Mouse (Mus musculus) activated CD4-positive, CD25-positive, alpha-beta regulatory T cell, adult 4 months (primary cell): ENCODE data around the gene Eral1. TPM values are rescaled to one million over a fixed set of nuclear protein-coding genes. Genes with fewer than 3 reads are reported as not detected.

Experiments
- ATAC-seq: one replicate; pipeline ENCODE4 v1.8.0; 2017
- polyA plus RNA-seq, 2 experiments: library from polyadenylated mRNA; unstranded; fragments of 100-300 nt; shearing (Covaris generic); gene quantifications; one replicate each; pipeline ENCODE4 v1.2.1; 2017

Gene Eral1
- polyA plus RNA-seq, result 10 to 100 TPM; 36.3 to 40.0 TPM

DNA sequence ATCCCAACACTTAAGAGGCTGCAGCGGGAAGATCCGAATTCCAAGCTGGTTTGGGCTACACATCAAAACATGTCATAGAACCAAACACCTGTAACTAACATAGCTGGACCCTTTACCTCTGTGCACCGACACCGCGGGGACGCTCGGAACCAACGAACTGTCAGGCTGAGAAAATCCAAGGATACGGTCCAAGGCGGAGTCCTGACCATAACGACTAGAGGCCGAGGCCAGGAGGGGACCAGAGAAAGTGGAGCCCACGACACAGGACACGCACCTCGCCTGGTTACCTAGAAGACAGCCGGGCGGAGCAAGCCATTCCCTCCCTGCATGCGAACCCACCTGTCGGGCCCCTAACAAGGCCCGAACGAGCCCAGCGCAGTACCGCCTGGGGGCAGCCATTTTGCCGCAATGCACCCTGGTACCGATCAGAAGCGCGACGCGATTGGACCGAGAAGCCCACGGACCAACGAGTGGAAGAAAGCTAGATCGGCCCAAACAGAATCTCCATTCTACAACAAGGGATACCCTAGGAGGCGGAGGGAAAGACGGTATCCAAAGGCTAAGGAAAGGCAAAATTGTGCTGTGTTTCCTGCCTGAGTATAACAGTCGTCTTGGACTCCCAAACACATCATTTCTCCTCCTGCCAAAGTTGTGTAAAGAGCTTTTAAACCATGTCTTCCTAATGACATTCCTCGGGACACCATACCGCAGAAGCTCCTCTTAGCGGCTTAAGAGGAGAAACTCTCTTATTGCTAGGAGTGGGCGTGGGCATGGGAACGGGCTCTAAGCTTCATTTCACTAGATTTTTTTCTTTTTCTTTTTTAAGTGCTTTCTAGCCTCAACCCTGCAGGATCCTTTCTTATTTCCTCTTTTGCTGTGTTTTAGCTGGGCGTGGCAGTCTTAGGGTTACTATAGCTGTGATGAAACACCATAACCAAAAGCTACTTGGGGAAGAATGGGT lies at the start of gene Eral1:
Gene Eral1, minus strand, starts transcription at position 423 of the 961 bp plus-strand sequence.
- ATAC-seq, result peak; percentile 95

DNA sequence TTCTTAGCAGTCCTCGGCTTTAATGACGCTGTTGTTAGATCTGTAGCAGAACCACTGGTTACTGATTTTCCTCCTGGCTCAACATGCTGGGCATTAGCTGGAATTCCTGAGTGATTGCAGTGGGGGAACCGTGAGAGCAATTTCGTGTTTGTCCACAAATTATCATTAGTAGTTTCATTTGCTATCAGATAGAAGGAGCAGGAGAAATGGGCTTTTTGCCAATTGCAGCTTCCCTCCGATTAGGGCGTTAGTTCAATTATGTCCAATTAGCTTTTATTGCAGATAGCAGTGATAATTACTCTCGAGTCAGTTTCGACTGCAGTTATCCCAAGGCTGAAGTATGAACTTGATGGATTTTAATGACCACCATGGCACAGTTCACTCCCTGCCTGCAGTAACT lies 49.3 kb upstream of the Eral1 start:
- ATAC-seq, result no peak

- no peak for ATAC-seq
Observed at GRCm38 (mm10) chr11:78126739-78127138, 46.6 kb upstream of the Eral1 start.

DNA sequence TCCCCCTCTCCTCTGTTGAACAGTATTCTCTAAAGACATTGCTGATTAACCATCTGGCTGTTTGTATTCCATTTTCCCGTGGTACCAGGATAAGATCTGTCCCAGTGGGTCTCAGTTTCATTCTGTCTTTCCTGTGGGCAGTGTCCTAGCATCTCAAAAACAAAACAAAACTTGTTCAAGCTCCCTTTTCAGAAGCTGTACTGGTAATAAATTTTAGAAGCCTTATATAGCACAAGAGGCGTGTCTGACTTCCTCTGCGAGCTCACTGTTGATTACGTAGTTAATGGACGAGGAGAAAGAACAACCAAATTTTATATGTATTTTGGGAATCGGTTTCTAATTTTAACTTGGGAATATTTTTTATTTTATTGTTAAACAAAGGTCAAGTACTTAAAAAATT lies 45.5 kb upstream of the Eral1 start:
- no peak for ATAC-seq

GRCm38 (mm10) chr11:78123782-78124181 lies 43.6 kb upstream of the Eral1 start:
- ATAC-seq, result no peak

GRCm38 (mm10) chr11:78122815-78123214 lies 42.6 kb upstream of the Eral1 start:
- no peak for ATAC-seq

DNA sequence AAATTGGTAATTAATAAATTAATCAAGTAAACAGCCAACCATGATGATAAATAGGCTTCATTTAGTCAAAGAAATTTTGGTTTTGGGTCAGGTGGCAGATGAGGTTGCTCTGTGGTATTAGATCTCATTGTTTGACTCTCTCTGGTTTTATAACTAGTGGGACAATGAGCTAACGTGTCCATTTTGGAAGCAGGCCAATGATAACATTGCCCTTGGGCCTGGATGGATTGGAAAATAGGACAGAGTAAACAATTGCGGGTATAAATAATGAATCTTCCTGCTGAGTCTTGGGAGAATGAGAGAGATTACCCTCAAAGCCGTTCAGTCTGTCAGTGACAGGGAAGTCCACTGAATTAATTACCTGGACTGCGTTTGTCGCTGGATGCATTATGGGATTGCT lies 41.0 kb upstream of the Eral1 start:
- ATAC-seq, result no peak

DNA sequence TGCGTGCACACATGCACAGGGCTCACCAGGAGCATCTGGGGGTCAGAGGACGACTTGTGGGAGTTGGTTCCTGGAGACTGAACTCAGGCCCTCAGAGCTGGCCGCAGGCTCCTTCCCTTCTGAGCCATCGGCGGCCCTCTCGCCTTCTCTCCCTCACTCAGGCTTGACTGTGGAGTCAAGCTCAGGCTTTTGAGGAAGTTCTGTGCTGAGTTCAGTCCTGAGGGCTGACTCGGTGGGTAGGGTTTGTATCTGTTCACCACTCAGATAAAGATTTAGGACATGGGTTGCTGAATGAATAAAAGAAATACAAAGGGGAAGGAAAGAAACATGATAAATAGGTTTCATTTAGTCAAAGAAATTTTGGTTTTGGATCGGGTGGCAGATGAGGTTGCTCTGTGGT lies 39.7 kb upstream of the Eral1 start:
- no peak for ATAC-seq

DNA sequence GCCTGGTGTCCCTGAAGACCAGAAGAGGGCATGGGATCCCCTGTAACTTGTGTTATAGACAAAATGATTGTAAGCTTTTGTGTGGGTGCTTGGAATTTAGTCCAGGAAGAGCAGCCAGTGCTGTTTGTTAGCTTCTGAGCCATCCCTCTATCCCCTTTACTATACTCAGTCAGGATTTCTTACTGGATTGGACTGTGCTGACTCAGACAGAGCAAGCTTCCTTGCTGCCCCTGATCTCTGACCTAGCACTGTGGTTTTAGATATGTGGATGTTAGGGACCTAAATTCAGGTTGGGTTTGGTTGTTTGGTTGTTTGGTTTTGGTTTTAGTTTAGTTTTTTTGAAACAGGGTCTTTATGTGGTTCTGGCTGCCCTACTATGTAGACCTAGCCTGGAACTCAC lies 38.3 kb upstream of the Eral1 start:
- ATAC-seq, result no peak

- no peak for ATAC-seq
Observed at GRCm38 (mm10) chr11:78116146-78116410, 35.9 kb upstream of the Eral1 start.

- peak; percentile 89 for ATAC-seq
Observed at GRCm38 (mm10) chr11:78115367-78116145, 35.4 kb upstream of the Eral1 start.

- peak; percentile 38 for ATAC-seq
Observed at GRCm38 (mm10) chr11:78114676-78115366, 34.6 kb upstream of the Eral1 start.

- ATAC-seq, result no peak
Observed at GRCm38 (mm10) chr11:78113616-78114015, 33.4 kb upstream of the Eral1 start.

GRCm38 (mm10) chr11:78104501-78104900 lies 24.3 kb upstream of the Eral1 start:
- ATAC-seq, result no peak

- ATAC-seq, result no peak
Observed at GRCm38 (mm10) chr11:78102958-78103747, 23.0 kb upstream of the Eral1 start.

- ATAC-seq, result no peak
Observed at GRCm38 (mm10) chr11:78102142-78102541, 22.0 kb upstream of the Eral1 start.

GRCm38 (mm10) chr11:78100746-78101145 lies 20.6 kb upstream of the Eral1 start:
- no peak for ATAC-seq

- no peak for ATAC-seq
Observed at GRCm38 (mm10) chr11:78097077-78097476, 16.9 kb upstream of the Eral1 start.

DNA sequence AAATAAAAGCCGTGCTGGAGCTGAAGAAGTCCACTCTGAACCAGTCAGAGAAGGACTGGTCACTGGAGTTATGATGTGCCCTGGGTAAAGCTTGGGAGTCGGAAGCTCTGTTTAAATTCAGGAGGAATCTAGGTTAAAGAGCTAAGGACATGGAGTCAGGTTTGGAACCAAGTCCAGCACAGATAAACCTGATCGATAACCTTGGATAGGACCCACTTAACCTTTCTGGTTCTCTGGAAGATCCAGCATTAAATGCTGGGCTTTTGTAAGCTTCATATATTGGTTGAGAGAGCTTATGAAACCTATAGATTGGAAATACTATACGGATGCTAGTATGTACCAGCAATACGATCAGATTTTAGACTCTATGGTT lies 14.9 kb upstream of the Eral1 start:
- ATAC-seq, result no peak

- ATAC-seq, result peak; percentile 78
Observed at GRCm38 (mm10) chr11:78094504-78095143, 14.4 kb upstream of the Eral1 start, which contains the start of gene Fam222b. TSS of gene Fam222b (plus strand) at chr11:78094660.

DNA sequence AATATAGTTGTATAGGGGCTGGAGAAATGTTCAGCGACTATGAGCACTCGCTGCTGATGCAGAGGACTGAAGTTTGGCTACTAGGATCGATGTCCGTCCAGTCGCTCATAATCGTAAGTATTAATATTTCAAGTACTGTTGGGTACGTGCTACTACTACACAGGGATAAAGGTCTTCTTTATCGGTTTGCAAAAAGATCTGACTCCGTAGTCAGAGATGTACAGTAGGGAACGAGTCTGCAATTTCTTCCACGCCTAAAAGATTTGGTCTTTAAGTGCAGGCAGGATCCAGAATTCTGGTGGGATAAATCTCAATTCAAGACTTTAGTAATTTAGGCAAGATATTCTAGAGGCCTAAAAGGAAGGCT lies 13.9 kb upstream of the Eral1 start:
- no peak for ATAC-seq

- ATAC-seq, result no peak
Observed at GRCm38 (mm10) chr11:78087756-78088281, 7.6 kb upstream of the Eral1 start.
